ENCODE assay signal across 18 mouse cellular contexts in the genomic region with DNA sequence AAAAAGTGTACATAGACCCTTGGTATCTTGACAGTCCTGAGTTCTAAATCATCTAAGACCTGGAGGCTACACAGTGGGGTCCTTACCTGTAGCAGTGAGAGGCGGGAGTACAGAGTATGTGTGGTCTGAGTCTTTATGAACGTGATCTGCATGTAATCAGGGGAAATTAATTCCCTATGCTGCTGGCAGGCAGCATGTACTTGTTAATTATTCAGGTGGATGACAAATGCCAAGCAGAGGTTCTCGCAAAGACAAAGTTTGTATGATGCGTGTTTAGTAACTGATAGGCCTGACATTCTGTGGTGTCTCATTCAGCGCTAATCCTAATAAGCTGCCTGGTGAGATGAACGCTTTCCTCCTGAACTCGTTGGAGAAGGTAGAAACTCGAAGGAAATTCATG.
"Had no signal": no experiment of that assay in that cellular context is flagged by ENCODE, and none has a peak within 500 bp of the region (broad histone marks: within the 10 kb centered on the region; RNA-seq: fewer than 3 reads in every experiment).

No protein-coding gene starts in this region.

- H3K4me2 ChIP-seq: lung, embryonic 14.5 days; midbrain, embryonic 12.5 days; midbrain, embryonic 15.5 days; neural tube, embryonic 13.5 days; neural tube, embryonic 15.5 days had no signal

- H3K4me3 ChIP-seq: midbrain, embryonic 10.5 days; midbrain, embryonic 12.5 days; midbrain, embryonic 15.5 days; myocyte; neural tube, embryonic 13.5 days; neural tube, embryonic 15.5 days had no signal

- H3K27ac ChIP-seq: liver, embryonic 14.5 days; midbrain, embryonic 10.5 days; midbrain, embryonic 12.5 days; midbrain, embryonic 15.5 days; neural tube, embryonic 13.5 days; neural tube, embryonic 15.5 days had no signal

- H3K36me3 ChIP-seq: midbrain, embryonic 10.5 days; midbrain, embryonic 12.5 days; midbrain, embryonic 15.5 days; neural tube, embryonic 13.5 days; neural tube, embryonic 15.5 days had no signal

- H3K27me3 ChIP-seq: midbrain, embryonic 12.5 days; midbrain, embryonic 15.5 days; neural tube, embryonic 13.5 days; neural tube, embryonic 15.5 days had no signal

- H3K9ac ChIP-seq: liver, embryonic 14.5 days; lung, embryonic 14.5 days; midbrain, embryonic 12.5 days; midbrain, embryonic 15.5 days; neural tube, embryonic 13.5 days; neural tube, embryonic 15.5 days had no signal

- ATAC-seq: midbrain, embryonic 15.5 days had no signal

- H3K4me1 ChIP-seq: midbrain, embryonic 10.5 days; midbrain, embryonic 12.5 days had no signal

- H3K9me3 ChIP-seq: midbrain, embryonic 10.5 days; midbrain, embryonic 12.5 days; midbrain, embryonic 15.5 days; neural tube, embryonic 13.5 days; neural tube, embryonic 15.5 days had no signal

- DNase-seq: lung, adult 18-20 months; lung, embryonic 14.5 days; lung, postnatal 10 days; lung, postnatal 4 days; right cerebral cortex, adult 18-20 months; right cerebral cortex, postnatal 25 days; right cerebral cortex, postnatal 4 days; spleen, adult 18-20 months; thymus, adult 18-20 months; thymus, postnatal 14 days; thymus, postnatal 36 days had no signal
